Mouse (Mus musculus) neural tube, embryonic 10.5 days (tissue): ENCODE results near the gene Btbd35f20.
"Not testable (repeated sequence)": the region's sequence is repeated elsewhere in the genome, so short reads cannot be mapped to it uniquely, and the experiment has no call there.

Source experiments
- DNase-seq: peaks from one replicate; pipeline ENCODE4 v3.0.0-alpha.2; 2017; ENCODE audit warnings: low spot score; ENCODE audit errors: extremely low spot score

Btbd35f20 gene

DNA sequence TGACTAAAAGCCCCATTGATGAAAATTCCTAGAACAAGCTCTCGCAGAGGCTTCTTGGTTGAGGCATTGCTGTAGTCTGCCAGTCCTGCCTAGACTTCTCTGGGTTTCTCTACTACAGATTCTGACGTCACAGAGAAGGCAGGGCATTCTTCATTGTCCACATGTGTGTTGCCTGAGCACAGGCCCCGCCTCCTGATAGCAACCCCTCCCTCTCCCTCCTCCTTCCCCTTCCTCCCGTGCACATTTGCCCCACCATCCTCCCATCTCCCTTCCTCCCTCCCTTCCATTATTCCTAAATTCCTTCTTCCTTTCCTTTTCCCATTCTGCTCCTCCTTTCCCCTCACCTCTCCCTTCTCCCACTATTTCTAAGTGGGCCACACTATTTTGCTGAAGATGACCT, at the start of gene Btbd35f20:
Gene Btbd35f20, minus strand, starts transcription at position 101 of the 400 bp plus-strand sequence.
- DNase-seq, result not testable (repeated sequence)
